Mouse (Mus musculus) hindlimb bud, embryonic 11.5 days (tissue): ENCODE measurements at regions not wholly inside any gene's neighbourhood (a gene's known extent, or its start where the extent isn't known, plus 50 kb on each side); places are given as distances from the start of the nearest gene placed in this dataset.

ENCODE experiments used
- DNase-seq: peaks from one replicate; pipeline ENCODE4 v3.0.0-alpha.2; 2012; ENCODE audit warnings: low read depth, low spot score; ENCODE audit errors: extremely low spot score

GRCm38 (mm10) chr3:157842872-157843271 lies 82.0 kb downstream of the Cth start:
- no peak for DNase-seq

GRCm38 (mm10) chr3:157841164-157841719 lies 83.6 kb downstream of the Cth start:
- no peak for DNase-seq

GRCm38 (mm10) chr3:157804307-157804706 lies 120.6 kb downstream of the Cth start:
- DNase-seq, result no peak

- DNase-seq, result no peak
These were observed 121.5 kb downstream of the Cth start for GRCm38 (mm10) chr3:157803356-157803755.

GRCm38 (mm10) chr3:157787559-157788256 lies 137.2 kb downstream of the Cth start:
- DNase-seq, result no peak

- no peak for DNase-seq
These were observed 143.8 kb downstream of the Cth start for GRCm38 (mm10) chr3:157781071-157781470.

- DNase-seq, result no peak
These were observed 147.1 kb downstream of the Cth start for GRCm38 (mm10) chr3:157777779-157778178.

- no peak for DNase-seq
These were observed 161.2 kb downstream of the Cth start for GRCm38 (mm10) chr3:157763487-157764199.

- no peak for DNase-seq
These were observed 165.0 kb downstream of the Cth start for GRCm38 (mm10) chr3:157759856-157760255.

- DNase-seq, result no peak
These were observed 170.1 kb downstream of the Cth start for GRCm38 (mm10) chr3:157754826-157755225.

GRCm38 (mm10) chr3:157750266-157750665 lies 174.6 kb downstream of the Cth start:
- no peak for DNase-seq

GRCm38 (mm10) chr3:157748395-157749037 lies 176.4 kb downstream of the Cth start:
- no peak for DNase-seq

GRCm38 (mm10) chr3:157743000-157743399 lies 176.3 kb downstream of the Ptger3 start:
- DNase-seq, result no peak

GRCm38 (mm10) chr3:157739628-157740294 lies 173.1 kb downstream of the Ptger3 start:
- no peak for DNase-seq

GRCm38 (mm10) chr3:157732136-157732940 lies 165.6 kb downstream of the Ptger3 start:
- no peak for DNase-seq

- no peak for DNase-seq
These were observed 163.1 kb downstream of the Ptger3 start for GRCm38 (mm10) chr3:157729711-157730367.

- no peak for DNase-seq
These were observed 157.8 kb downstream of the Ptger3 start for GRCm38 (mm10) chr3:157724542-157724941.

GRCm38 (mm10) chr3:157723184-157723583 lies 156.5 kb downstream of the Ptger3 start:
- no peak for DNase-seq

- DNase-seq, result peak; percentile 44
These were observed 150.7 kb downstream of the Ptger3 start for GRCm38 (mm10) chr3:157717313-157717921.
